ENCODE assay signal across 11 mouse cellular contexts in genomic region chr6:120481538-120481937, GRCm38 (mm10). TPM values are rescaled to one million over a fixed set of nuclear protein-coding genes. Genes with fewer than 3 reads are reported as not detected.
A peak's percentile ranks its signal among the peaks of the same experiment; 100 is the strongest.
DNase-seq lines count a peak whose midpoint lies in the region; ATAC-seq and TF ChIP-seq lines count a peak whose summit lies in the region.
"Had no signal": no experiment of that assay in that cellular context is flagged by ENCODE, and none has a peak within 500 bp of the region (broad histone marks: within the 10 kb centered on the region; RNA-seq: fewer than 3 reads in every experiment).

No protein-coding gene starts in this region.

- no peaks in the 10 kb centered on the region; the same call in 1 of the 2 replicates for H3K36me3 ChIP-seq in stomach, postnatal 0 days (ENCODE audit: control insufficient read depth, insufficient read depth, low read length)

- ATAC-seq in stomach, postnatal 0 days (ENCODE audit: low FRiP score, low TSS enrichment), result no peak
- ATAC-seq in megakaryocyte progenitor cell, adult 5-6 weeks (replicated peaks; ENCODE audit: poor library complexity), result no peak
- ATAC-seq: midbrain, embryonic 16.5 days had no signal

- no peak overlapping the region for H3K27ac ChIP-seq in stomach, postnatal 0 days (replicated peaks)
- H3K27ac ChIP-seq: limb, embryonic 12.5 days had no signal

- no peak for TF ChIP-seq EP300 in stomach, postnatal 0 days (optimal IDR thresholded peaks at IDR 0.05)

- H3K4me3 ChIP-seq in lung, adult 2 months (replicated peaks; ENCODE audit: extremely low read depth, low read depth, low read length), result no peak overlapping the region
- H3K4me3 ChIP-seq in stomach, postnatal 0 days (ENCODE audit: low read depth, low read length), result no peak overlapping the region
- H3K4me3 ChIP-seq: limb, embryonic 12.5 days had no signal

- intact Hi-C loops in gastrocnemius, postnatal 36 days (cut with DNase I), result no loop called here

- H3K4me1 ChIP-seq in lung, adult 2 months (ENCODE audit: control insufficient read depth, insufficient read depth, low read length), result no peaks in the 10 kb centered on the region
- H3K4me1 ChIP-seq in stomach, postnatal 0 days (replicated peaks; ENCODE audit: control insufficient read depth, insufficient read depth), result no peaks in the 10 kb centered on the region

- no peaks in the 10 kb centered on the region for H3K27me3 ChIP-seq in stomach, postnatal 0 days (ENCODE audit: control insufficient read depth, insufficient read depth, low read length)

- 0 out of 2 replicates have a peak, but pooled peaks have one; percentile 14 for TF ChIP-seq CTCF in lung, adult 2 months (IDR thresholded peaks at IDR 0.05; ENCODE audit: insufficient read depth, low read length)
- peak; percentile 50 for TF ChIP-seq CTCF in stomach, postnatal 0 days (IDR thresholded peaks at IDR 0.05; ENCODE audit: low read depth)

- H3K9me3 ChIP-seq in stomach, postnatal 0 days (ENCODE audit: control insufficient read depth, low read length), result no peaks in the 10 kb centered on the region
- H3K9me3 ChIP-seq: limb, embryonic 12.5 days had no signal

- no peak overlapping the region for H3K9ac ChIP-seq in stomach, postnatal 0 days (ENCODE audit: low read length)
- H3K9ac ChIP-seq: limb, embryonic 12.5 days had no signal

- 87% methylated on average over 6 of the region's 6 CpGs for WGBS in lung, adult 2 months
- WGBS in stomach, postnatal 0 days, result 92% methylated on average over 6 of the region's 6 CpGs

- no peak for TF ChIP-seq POLR2A in lung, adult 2 months (IDR thresholded peaks at IDR 0.05; ENCODE audit: borderline replicate concordance, extremely low read depth, low read depth, low read length)

- no peak overlapping the region for H3K4me2 ChIP-seq in stomach, postnatal 0 days (replicated peaks; ENCODE audit: low read depth)
- H3K4me2 ChIP-seq: limb, embryonic 12.5 days had no signal

- DNase-seq in gastrocnemius, postnatal 25 days, result peak; percentile 20
- DNase-seq in gastrocnemius, postnatal 36 days, result no peak
- DNase-seq in lung, adult 2 months, result no peak
- DNase-seq in lung, adult 18-20 months, result no peak
- DNase-seq in ZHBTc4 (ENCODE audit: low read depth, low spot score), result peak; percentile 70
- DNase-seq in stomach, postnatal 0 days (ENCODE audit: low spot score), result no peak
- no peak for DNase-seq in Muller cell, postnatal 12 days (ENCODE audit: inconsistent ontology term)

RNA-seq across cellular contexts. Expression of gene Tmem121b, which starts 12.1 kb away (rescaled TPM):
- total RNA-seq in gastrocnemius, postnatal 25 days (2021), result not detected
- not detected for total RNA-seq in gastrocnemius, postnatal 36 days (2021)
- polyA plus RNA-seq in lung, adult 2 months (2012; rRNA removed), result 2.3 and 2.8 TPM in 2 replicates
- 0.02 TPM in 2 replicates for polyA plus RNA-seq in stomach, postnatal 0 days (2015; fragmentation: Nextera tagmentation; extraction: Ambion mirVana)
- 0.10 TPM in 1 of 2 replicates, not detected in the other for total RNA-seq in megakaryocyte progenitor cell, adult 5-6 weeks (2015)
- total RNA-seq in megakaryocyte progenitor cell, adult 5-6 weeks (2017), result 0.08 TPM in 1 of 2 replicates, not detected in the other
- total RNA-seq: granulocyte monocyte progenitor cell, adult 5-6 weeks had no signal

RNA-seq across cellular contexts. Expression of gene Il17ra, which starts 18.5 kb away (rescaled TPM):
- 1 to 10 TPM; 1.2 to 1.4 TPM for total RNA-seq in gastrocnemius, postnatal 25 days (2021)
- 1 to 10 TPM; 1.7 TPM for total RNA-seq in gastrocnemius, postnatal 36 days (2021)
- 26.4 and 36.4 TPM in 2 replicates for polyA plus RNA-seq in lung, adult 2 months (2012; rRNA removed)
- polyA plus RNA-seq in stomach, postnatal 0 days (2015; fragmentation: Nextera tagmentation; extraction: Ambion mirVana), result 3.5 and 4.2 TPM in 2 replicates
- 23.1 and 30.3 TPM in 2 replicates for total RNA-seq in megakaryocyte progenitor cell, adult 5-6 weeks (2015)
- total RNA-seq in megakaryocyte progenitor cell, adult 5-6 weeks (2017), result 19.8 and 25.9 TPM in 2 replicates

RNA-seq across cellular contexts. Expression of gene Hdhd5, which starts 49.6 kb away (rescaled TPM):
- 10 to 100 TPM; 24.7 to 27.2 TPM for total RNA-seq in gastrocnemius, postnatal 25 days (2021)
- total RNA-seq in gastrocnemius, postnatal 36 days (2021), result 10 to 100 TPM; 23.5 to 27.8 TPM
- polyA plus RNA-seq in lung, adult 2 months (2012; rRNA removed), result 17.0 and 17.7 TPM in 2 replicates
- 8.5 and 9.2 TPM in 2 replicates for polyA plus RNA-seq in stomach, postnatal 0 days (2015; fragmentation: Nextera tagmentation; extraction: Ambion mirVana)
- total RNA-seq in megakaryocyte progenitor cell, adult 5-6 weeks (2015), result 4.3 TPM in 2 replicates
- total RNA-seq in megakaryocyte progenitor cell, adult 5-6 weeks (2017), result 4.7 and 7.6 TPM in 2 replicates

Comparison
In these comparisons a context has a peak if more than half of its experiments do, and no peak if none do; other contexts are left out.
1. DNase-seq: peak in gastrocnemius, postnatal 25 days (single experiment) and ZHBTc4 (single experiment); none in gastrocnemius, postnatal 36 days (0 of 2), lung, adult 2 months (single experiment), lung, adult 18-20 months (0 of 2), stomach, postnatal 0 days (single experiment) and Muller cell, postnatal 12 days (single experiment).
2. RNA of gene Il17ra, which starts 18.5 kb away (total RNA-seq): 19.8 to 30.3 TPM in megakaryocyte progenitor cell, adult 5-6 weeks; 1.7 TPM in gastrocnemius, postnatal 36 days and 1.2 to 1.4 TPM in gastrocnemius, postnatal 25 days; every median in the first group is over 4 times any median in the second.